Mouse (Mus musculus): Measurements from ENCODE around the gene Trim37.

The Trim37 gene

GRCm38 (mm10) chr11:87126824-87127816, at the start of gene Trim37:
Gene Trim37 (plus strand): TSS chr11:87127077.
- peak; percentile 59 for DNase-seq (ENCODE audit: low spot score)

- no peak for DNase-seq (ENCODE audit: low spot score)
Measured at GRCm38 (mm10) chr11:87083712-87084111, 43.2 kb upstream of the Trim37 start.

GRCm38 (mm10) chr11:87085461-87085860, 41.4 kb upstream of the Trim37 start:
- DNase-seq (ENCODE audit: low spot score): no peak

- DNase-seq (ENCODE audit: low spot score): peak; percentile 67
Measured at GRCm38 (mm10) chr11:87086290-87086984, 40.4 kb upstream of the Trim37 start, which contains the start of gene Smg8. Gene Smg8 (minus strand): TSS chr11:87086774.

- no peak for DNase-seq (ENCODE audit: low spot score)
Measured at GRCm38 (mm10) chr11:87087142-87087541, 39.7 kb upstream of the Trim37 start.

GRCm38 (mm10) chr11:87108409-87108754, 18.5 kb upstream of the Trim37 start, which contains the start of gene Prr11:
Gene Prr11 (minus strand): TSS chr11:87108708.
- no peak for DNase-seq (ENCODE audit: low spot score)

- peak; percentile 98 for DNase-seq (ENCODE audit: low spot score)
Measured at GRCm38 (mm10) chr11:87108755-87109518, 17.9 kb upstream of the Trim37 start, which contains the start of gene Ska2. Gene Ska2 (plus strand): TSS chr11:87109234.

GRCm38 (mm10) chr11:87109519-87110171, 17.2 kb upstream of the Trim37 start:
- no peak for DNase-seq (ENCODE audit: low spot score)

GRCm38 (mm10) chr11:87110172-87110909, 16.5 kb upstream of the Trim37 start:
- DNase-seq (ENCODE audit: low spot score): no peak

- no peak for DNase-seq (ENCODE audit: low spot score)
Measured at GRCm38 (mm10) chr11:87121864-87122263, 5.0 kb upstream of the Trim37 start.

- no peak for DNase-seq (ENCODE audit: low spot score)
Measured at GRCm38 (mm10) chr11:87125562-87125961, 1.3 kb upstream of the Trim37 start.

GRCm38 (mm10) chr11:87126281-87126823, 525 bp upstream of the Trim37 start:
- DNase-seq (ENCODE audit: low spot score): no peak

GRCm38 (mm10) chr11:87136233-87136632, 9.4 kb downstream of the Trim37 start:
- no peak for DNase-seq (ENCODE audit: low spot score)

- no peak for DNase-seq (ENCODE audit: low spot score)
Measured at GRCm38 (mm10) chr11:87158012-87158411, 31.1 kb downstream of the Trim37 start.

- DNase-seq (ENCODE audit: low spot score): no peak
Measured at GRCm38 (mm10) chr11:87162687-87163086, 35.8 kb downstream of the Trim37 start.

- no peak for DNase-seq (ENCODE audit: low spot score)
Measured at GRCm38 (mm10) chr11:87163751-87164150, 36.9 kb downstream of the Trim37 start.

GRCm38 (mm10) chr11:87173625-87174024, 46.7 kb downstream of the Trim37 start:
- no peak for DNase-seq (ENCODE audit: low spot score)

- DNase-seq (ENCODE audit: low spot score): no peak
Measured at GRCm38 (mm10) chr11:87175031-87175430, 48.2 kb downstream of the Trim37 start.

- DNase-seq (ENCODE audit: low spot score): no peak
Measured at GRCm38 (mm10) chr11:87212313-87212712, 85.4 kb downstream of the Trim37 start.

- DNase-seq (ENCODE audit: low spot score): no peak
Measured at GRCm38 (mm10) chr11:87222686-87223085, 95.8 kb downstream of the Trim37 start.

Measured in layer of hippocampus, adult 9-10 months (tissue).